Mouse (Mus musculus) liver, postnatal 0 days (tissue): ENCODE measurements at regions not wholly inside any gene's neighbourhood (a gene's known extent, or its start where the extent isn't known, plus 50 kb on each side); places are given as distances from the start of the nearest gene placed in this dataset.

Source experiments
- CTCF ChIP-seq: sonication (generic); IDR thresholded peaks from 2 replicates; pipeline ENCODE4 v1.5.1; 2016; ENCODE audit warnings: antibody characterized with exemption, low read depth
- EP300 ChIP-seq: IDR thresholded peaks from 2 replicates; pipeline ENCODE4 v1.6.1; 2016; ENCODE audit warnings: antibody characterized with exemption, low read depth, mild to moderate bottlenecking

GRCm38 (mm10) chr5:46787079-46787478 lies 929.7 kb upstream of the Lcorl start:
- TF ChIP-seq CTCF (no peak), EP300 (no peak)
